Mouse (Mus musculus): Measurements from ENCODE around the gene Abtb1.
A peak's percentile ranks its signal among the peaks of the same experiment; 100 is the strongest.

Abtb1 gene

GRCm38 (mm10) chr6:88841781-88842689, at the start of gene Abtb1:
Abtb1 (minus strand) TSS chr6:88841984.
- peak; percentile 99 to 100 for DNase-seq (ENCODE audit: low spot score in 2 of 2)

GRCm38 (mm10) chr6:88890832-88891231, 49.0 kb upstream of the Abtb1 start:
- DNase-seq (ENCODE audit: low spot score in 2 of 2), result no peak

GRCm38 (mm10) chr6:88889410-88890042, 47.7 kb upstream of the Abtb1 start:
- no peak for DNase-seq (ENCODE audit: low spot score in 2 of 2)

- no peak for DNase-seq (ENCODE audit: low spot score in 2 of 2)
These were observed 44.7 kb upstream of the Abtb1 start for GRCm38 (mm10) chr6:88886417-88886967.

- no peak for DNase-seq (ENCODE audit: low spot score in 2 of 2)
These were observed 44.0 kb upstream of the Abtb1 start for GRCm38 (mm10) chr6:88885644-88886416.

- DNase-seq (ENCODE audit: low spot score in 2 of 2), result no peak
These were observed 42.9 kb upstream of the Abtb1 start for GRCm38 (mm10) chr6:88884690-88885089.

- no peak for DNase-seq (ENCODE audit: low spot score in 2 of 2)
These were observed 42.4 kb upstream of the Abtb1 start for GRCm38 (mm10) chr6:88884195-88884594.

GRCm38 (mm10) chr6:88881334-88881733, 39.5 kb upstream of the Abtb1 start:
- no peak for DNase-seq (ENCODE audit: low spot score in 2 of 2)

- no peak for DNase-seq (ENCODE audit: low spot score in 2 of 2)
These were observed 37.7 kb upstream of the Abtb1 start for GRCm38 (mm10) chr6:88879471-88879870.

- DNase-seq (ENCODE audit: low spot score in 2 of 2), result peak; percentile 91 to 92
These were observed 33.2 kb upstream of the Abtb1 start, which contains the start of gene Podxl2 for GRCm38 (mm10) chr6:88874868-88875508. Podxl2 (minus strand) TSS chr6:88875044.

GRCm38 (mm10) chr6:88873965-88874867, 32.4 kb upstream of the Abtb1 start:
- peak; percentile 65 to 75 for DNase-seq (ENCODE audit: low spot score in 2 of 2)

GRCm38 (mm10) chr6:88872811-88873210, 31.0 kb upstream of the Abtb1 start:
- peak in 1 of 2 experiments; percentile 54 for DNase-seq (ENCODE audit: low spot score in 2 of 2)

GRCm38 (mm10) chr6:88871546-88871945, 29.8 kb upstream of the Abtb1 start:
- DNase-seq (ENCODE audit: low spot score in 2 of 2), result peak; percentile 80 to 84

- peak in 1 of 2 experiments; percentile 57 for DNase-seq (ENCODE audit: low spot score in 2 of 2)
These were observed 28.8 kb upstream of the Abtb1 start for GRCm38 (mm10) chr6:88870594-88870993.

- no peak for DNase-seq (ENCODE audit: low spot score in 2 of 2)
These were observed 27.7 kb upstream of the Abtb1 start for GRCm38 (mm10) chr6:88869459-88869858.

GRCm38 (mm10) chr6:88865704-88866103, 23.9 kb upstream of the Abtb1 start:
- no peak for DNase-seq (ENCODE audit: low spot score in 2 of 2)

- DNase-seq (ENCODE audit: low spot score in 2 of 2), result peak in 1 of 2 experiments; percentile 42
These were observed 19.1 kb upstream of the Abtb1 start for GRCm38 (mm10) chr6:88860914-88861313.

- no peak for DNase-seq (ENCODE audit: low spot score in 2 of 2)
These were observed 16.6 kb upstream of the Abtb1 start for GRCm38 (mm10) chr6:88858341-88858740.

- no peak for DNase-seq (ENCODE audit: low spot score in 2 of 2)
These were observed 16.0 kb upstream of the Abtb1 start for GRCm38 (mm10) chr6:88857830-88858229.

- DNase-seq (ENCODE audit: low spot score in 2 of 2), result peak in 1 of 2 experiments; percentile 56
These were observed 15.5 kb upstream of the Abtb1 start for GRCm38 (mm10) chr6:88857249-88857648.
